Mouse (Mus musculus) right cerebral cortex, postnatal 36 days (tissue): ENCODE results near the gene Ssh2.

Experiments
- DNase-seq, 2 experiments: peaks; one replicate each; pipeline ENCODE4 v3.0.0; 2022; ENCODE audit warnings: low spot score in 2 of 2, mixed read lengths in 1 of 2

The Ssh2 gene

GRCm38 (mm10) chr11:77462283-77463100 lies 246.4 kb downstream of the Ssh2 start, which contains the start of gene Coro6:
Coro6 (plus strand) TSS chr11:77462411.
- no peak for DNase-seq

- no peak for DNase-seq
Measured at GRCm38 (mm10) chr11:77463101-77463445, 247.0 kb downstream of the Ssh2 start.

GRCm38 (mm10) chr11:77463786-77464185 lies 247.7 kb downstream of the Ssh2 start:
- DNase-seq = no peak

- DNase-seq = no peak
Measured at GRCm38 (mm10) chr11:77464684-77465083, 248.6 kb downstream of the Ssh2 start.

- no peak for DNase-seq
Measured at GRCm38 (mm10) chr11:77465111-77465510, 249.0 kb downstream of the Ssh2 start.

GRCm38 (mm10) chr11:77466544-77466943 lies 250.5 kb downstream of the Ssh2 start:
- DNase-seq = no peak

- no peak for DNase-seq
Measured at GRCm38 (mm10) chr11:77467157-77467556, 251.1 kb downstream of the Ssh2 start.

- DNase-seq = peak; percentile 65 to 66
Measured at GRCm38 (mm10) chr11:77467784-77468183, 251.7 kb downstream of the Ssh2 start.

GRCm38 (mm10) chr11:77468397-77468796 lies 252.3 kb downstream of the Ssh2 start:
- DNase-seq = no peak

GRCm38 (mm10) chr11:77471407-77471806 lies 255.3 kb downstream of the Ssh2 start:
- DNase-seq = no peak

GRCm38 (mm10) chr11:77472775-77473174 lies 256.7 kb downstream of the Ssh2 start:
- DNase-seq = no peak

GRCm38 (mm10) chr11:77476216-77476615 lies 260.1 kb downstream of the Ssh2 start:
- no peak for DNase-seq

- no peak for DNase-seq
Measured at GRCm38 (mm10) chr11:77476895-77477294, 260.8 kb downstream of the Ssh2 start.

GRCm38 (mm10) chr11:77483043-77483442 lies 267.0 kb downstream of the Ssh2 start:
- DNase-seq = no peak

- no peak for DNase-seq
Measured at GRCm38 (mm10) chr11:77483510-77484255, 267.6 kb downstream of the Ssh2 start.

GRCm38 (mm10) chr11:77485229-77485628 lies 269.1 kb downstream of the Ssh2 start:
- DNase-seq = no peak

GRCm38 (mm10) chr11:77486798-77487197 lies 270.7 kb downstream of the Ssh2 start:
- DNase-seq = no peak

- DNase-seq = no peak
Measured at GRCm38 (mm10) chr11:77488771-77489581, 272.9 kb downstream of the Ssh2 start.

- DNase-seq = peak; percentile 72 to 82
Measured at GRCm38 (mm10) chr11:77489591-77490235, 273.6 kb downstream of the Ssh2 start, which contains the start of gene Ankrd13b. Ankrd13b (minus strand) TSS chr11:77489678.

GRCm38 (mm10) chr11:77490451-77490850 lies 274.4 kb downstream of the Ssh2 start:
- DNase-seq = no peak

- peak; percentile 84 to 87 for DNase-seq
Measured at GRCm38 (mm10) chr11:77491123-77491501, 275.0 kb downstream of the Ssh2 start.
